Mouse (Mus musculus) ZHBTc4 (cell line): ENCODE data around the gene Dnah6.
A peak's percentile ranks its signal among the peaks of the same experiment; 100 is the strongest.

ENCODE experiments used
- DNase-seq: peaks from one replicate; pipeline ENCODE4 v3.0.0-alpha.2; 2011; ENCODE audit warnings: low read depth, low spot score

Dnah6 gene

GRCm38 (mm10) chr6:73221189-73221957 is at the start of gene Dnah6:
TSS of gene Dnah6 (minus strand) at chr6:73221651.
- DNase-seq, result peak; percentile 97

- DNase-seq, result no peak
Observed at GRCm38 (mm10) chr6:73269374-73269773, 47.9 kb upstream of the Dnah6 start.

- DNase-seq, result no peak
Observed at GRCm38 (mm10) chr6:73267738-73268311, 46.4 kb upstream of the Dnah6 start.

GRCm38 (mm10) chr6:73264801-73265200 is 43.4 kb upstream of the Dnah6 start:
- DNase-seq, result peak; percentile 52

- no peak for DNase-seq
Observed at GRCm38 (mm10) chr6:73260110-73260509, 38.7 kb upstream of the Dnah6 start.

GRCm38 (mm10) chr6:73257068-73257467 is 35.6 kb upstream of the Dnah6 start:
- no peak for DNase-seq

- DNase-seq, result no peak
Observed at GRCm38 (mm10) chr6:73254307-73255228, 33.1 kb upstream of the Dnah6 start.

GRCm38 (mm10) chr6:73253584-73253983 is 32.1 kb upstream of the Dnah6 start:
- no peak for DNase-seq

- DNase-seq, result no peak
Observed at GRCm38 (mm10) chr6:73253006-73253405, 31.6 kb upstream of the Dnah6 start.

GRCm38 (mm10) chr6:73252396-73252795 is 30.9 kb upstream of the Dnah6 start:
- no peak for DNase-seq

- DNase-seq, result no peak
Observed at GRCm38 (mm10) chr6:73251336-73251735, 29.9 kb upstream of the Dnah6 start.

- DNase-seq, result no peak
Observed at GRCm38 (mm10) chr6:73249851-73250250, 28.4 kb upstream of the Dnah6 start.

- DNase-seq, result no peak
Observed at GRCm38 (mm10) chr6:73249049-73249422, 27.6 kb upstream of the Dnah6 start.

- peak; percentile 93 for DNase-seq
Observed at GRCm38 (mm10) chr6:73248237-73249048, 27.0 kb upstream of the Dnah6 start, which contains the start of gene Suclg1. TSS of gene Suclg1 (plus strand) at chr6:73248382.

GRCm38 (mm10) chr6:73247452-73247851 is 26.0 kb upstream of the Dnah6 start:
- DNase-seq, result peak; percentile 83

- no peak for DNase-seq
Observed at GRCm38 (mm10) chr6:73246821-73247220, 25.4 kb upstream of the Dnah6 start.

GRCm38 (mm10) chr6:73235650-73236049 is 14.2 kb upstream of the Dnah6 start:
- no peak for DNase-seq

GRCm38 (mm10) chr6:73234302-73234900 is 12.9 kb upstream of the Dnah6 start:
- no peak for DNase-seq

GRCm38 (mm10) chr6:73233202-73233726 is 11.8 kb upstream of the Dnah6 start:
- peak; percentile 75 for DNase-seq

GRCm38 (mm10) chr6:73232152-73232584 is 10.7 kb upstream of the Dnah6 start:
- peak; percentile 92 for DNase-seq

- peak; percentile 43 for DNase-seq
Observed at GRCm38 (mm10) chr6:73228881-73229280, 7.4 kb upstream of the Dnah6 start.
